Mouse (Mus musculus) erythroblast, embryonic 14.5 days (primary cell): Measurements from ENCODE around the gene Pigv. TPM values are rescaled to one million over a fixed set of nuclear protein-coding genes. Genes with fewer than 3 reads are reported as not detected.
"Not testable (repeated sequence)": the region's sequence is repeated elsewhere in the genome, so short reads cannot be mapped to it uniquely, and the experiment has no call there.

Experiments used
- H3K27me3 ChIP-seq: 2 replicates; pipeline ENCODE4 v1.6.1; 2012; ENCODE audit warnings: inconsistent platforms; ENCODE audit not compliant: control insufficient read depth
- H3K36me3 ChIP-seq: 2 replicates; pipeline ENCODE4 v1.6.1; 2012; ENCODE audit warnings: mild to moderate bottlenecking, inconsistent platforms; ENCODE audit not compliant: control insufficient read depth
- H3K4me1 ChIP-seq: 2 replicates; pipeline ENCODE4 v1.6.1; 2012; ENCODE audit warnings: inconsistent platforms; ENCODE audit not compliant: control insufficient read depth
- H3K4me3 ChIP-seq: replicated peaks from 2 replicates; pipeline ENCODE3; 2012; ENCODE audit warnings: moderate library complexity, mild to moderate bottlenecking, inconsistent platforms
- H3K9me3 ChIP-seq: 2 replicates; pipeline ENCODE4 v1.6.1; 2012; ENCODE audit warnings: low read length, inconsistent platforms, mixed read lengths; ENCODE audit not compliant: control insufficient read depth
- GATA1 ChIP-seq: IDR thresholded peaks from 2 replicates; pipeline ENCODE4 v1.6.1; 2012; ENCODE audit warnings: low read length, inconsistent platforms, mixed read lengths
- TAL1 ChIP-seq: IDR thresholded peaks from 3 replicates; pipeline ENCODE4 v1.6.1; 2012; ENCODE audit warnings: low read length, inconsistent platforms, mixed read lengths
- polyA plus RNA-seq: library from polyadenylated mRNA; stranded (reverse); fragments of >175 nt; gene quantifications from 2 replicates; pipeline ENCODE4 v1.2.3, GENCODE M21; 2012

The Pigv gene
- polyA plus RNA-seq, 1 experiment = 1.6 TPM

DNA sequence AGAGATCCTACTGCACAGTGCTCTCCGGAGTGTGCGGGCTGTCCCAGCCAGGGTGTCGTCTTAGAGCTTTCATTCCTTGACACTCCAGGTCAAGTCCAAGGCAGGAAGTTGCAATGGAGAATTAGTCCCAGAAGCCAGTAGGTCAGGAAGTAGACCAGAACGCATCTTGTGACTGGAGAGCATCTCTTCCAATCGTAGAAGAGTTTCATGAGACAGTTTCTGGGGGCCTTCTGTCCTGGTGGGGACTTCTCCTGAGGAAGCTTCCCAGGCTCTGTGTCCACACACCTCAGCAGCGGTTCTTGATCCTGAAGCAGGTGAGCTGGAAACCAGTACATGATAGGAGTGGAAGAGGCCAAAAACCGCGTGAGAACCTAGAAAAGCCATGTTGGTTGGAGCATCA lies 10.0 kb downstream of the Pigv start:
- TF ChIP-seq GATA1 = no peak
- TF ChIP-seq TAL1 = no peak
- H3K36me3 ChIP-seq = peaks cover 28% of the 10 kb centered on the region
- no peaks in the 10 kb centered on the region for H3K9me3 ChIP-seq
- H3K27me3 ChIP-seq = no peaks in the 10 kb centered on the region
- H3K4me3 ChIP-seq = no peak overlapping the region
- peaks cover 5% of the 10 kb centered on the region; the same call in 1 of the 2 replicates for H3K4me1 ChIP-seq

DNA sequence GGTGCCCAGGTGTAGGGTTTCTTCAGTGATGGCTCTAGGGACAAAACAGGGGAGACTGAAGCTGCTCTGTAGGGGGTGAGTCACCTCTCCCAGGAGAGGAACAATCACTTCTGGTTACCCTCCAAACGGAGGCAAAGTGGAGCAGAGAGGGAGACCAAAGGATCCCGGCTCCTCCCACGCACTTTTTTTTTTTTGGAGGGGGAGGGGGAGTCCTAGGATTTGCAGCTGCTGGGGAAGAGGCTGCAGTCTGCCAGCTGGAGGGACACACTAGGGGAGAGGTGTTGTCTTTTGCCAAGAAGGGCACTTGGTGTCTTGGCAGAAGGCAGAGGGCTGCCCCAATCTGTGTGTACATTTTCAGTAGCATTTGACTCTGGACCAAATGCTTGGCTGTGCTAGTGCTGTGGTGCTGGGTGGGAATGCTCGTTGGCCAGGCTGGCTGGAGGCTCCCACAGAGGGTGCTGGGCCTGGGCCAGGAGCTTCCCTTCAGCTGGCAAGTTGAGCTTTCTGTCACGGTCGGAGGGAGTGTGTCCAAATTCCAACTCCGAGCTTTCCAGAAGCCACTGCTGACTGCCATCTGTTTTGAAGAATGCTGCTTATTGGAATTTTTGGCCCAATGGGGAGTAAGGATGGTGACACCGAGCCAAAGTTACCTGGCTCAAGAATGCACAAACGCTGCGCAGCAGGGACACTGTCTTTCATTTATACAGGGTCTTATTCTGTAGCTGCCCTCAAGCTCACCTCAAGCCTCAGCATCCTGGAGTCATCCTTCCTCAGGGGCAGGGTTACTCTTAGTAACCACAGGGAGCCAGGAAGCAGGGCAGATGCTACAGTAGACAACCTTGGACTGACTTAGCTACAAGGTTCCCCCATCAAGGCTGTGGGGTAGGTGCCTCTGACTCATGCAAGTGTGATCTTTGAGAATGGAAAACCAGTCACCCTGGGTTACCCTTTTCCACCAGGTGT lies 12.0 kb downstream of the Pigv start:
- no peak overlapping the region for H3K4me3 ChIP-seq
- peaks cover 5% of the 10 kb centered on the region; the same call in 1 of the 2 replicates for H3K4me1 ChIP-seq
- no peaks in the 10 kb centered on the region for H3K9me3 ChIP-seq
- TF ChIP-seq GATA1 = no peak
- no peak for TF ChIP-seq TAL1
- no peaks in the 10 kb centered on the region for H3K27me3 ChIP-seq
- H3K36me3 ChIP-seq = peaks cover 21% of the 10 kb centered on the region

DNA sequence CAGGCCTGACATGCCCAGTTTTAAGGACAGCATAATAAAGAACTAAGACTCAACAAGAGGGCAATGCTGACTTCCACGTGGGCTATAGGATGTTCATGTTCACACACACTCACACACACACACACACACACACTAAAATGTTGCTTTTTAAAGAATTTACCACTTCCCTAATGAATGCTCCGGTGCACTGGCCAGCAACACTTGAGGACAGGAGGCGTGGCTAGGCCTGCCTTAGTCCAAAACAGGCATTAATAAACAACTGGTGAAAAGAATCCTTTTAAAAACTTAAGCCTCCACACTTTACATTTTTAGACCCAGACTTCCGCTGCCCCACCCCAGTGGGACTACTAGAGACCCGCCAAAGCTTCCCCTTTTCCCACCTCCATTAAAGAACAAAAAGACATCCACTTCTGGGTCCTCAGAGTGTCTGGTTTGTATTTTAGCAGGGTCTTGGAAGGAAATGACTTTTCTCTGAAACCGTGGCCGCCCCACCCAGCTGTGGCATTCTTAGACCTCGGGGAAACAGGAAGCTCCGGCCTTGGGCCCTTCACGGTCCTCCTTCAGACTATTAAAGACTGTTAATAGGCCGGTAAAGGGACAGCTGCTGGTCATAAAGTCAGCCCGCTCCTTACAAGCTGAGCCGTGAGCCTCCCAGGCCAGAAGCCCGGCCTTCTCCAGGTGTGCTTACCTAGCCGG lies 12.8 kb downstream of the Pigv start:
- Histone ChIP-seq H3K36me3 (peaks cover 13% of the 10 kb centered on the region), H3K4me1 (peaks cover 5% of the 10 kb centered on the region; the same call in 1 of the 2 replicates), H3K4me3 (no peak overlapping the region), H3K9me3 (no peaks in the 10 kb centered on the region), H3K27me3 (no peaks in the 10 kb centered on the region)
- TF ChIP-seq TAL1 (no peak), GATA1 (no peak)

DNA sequence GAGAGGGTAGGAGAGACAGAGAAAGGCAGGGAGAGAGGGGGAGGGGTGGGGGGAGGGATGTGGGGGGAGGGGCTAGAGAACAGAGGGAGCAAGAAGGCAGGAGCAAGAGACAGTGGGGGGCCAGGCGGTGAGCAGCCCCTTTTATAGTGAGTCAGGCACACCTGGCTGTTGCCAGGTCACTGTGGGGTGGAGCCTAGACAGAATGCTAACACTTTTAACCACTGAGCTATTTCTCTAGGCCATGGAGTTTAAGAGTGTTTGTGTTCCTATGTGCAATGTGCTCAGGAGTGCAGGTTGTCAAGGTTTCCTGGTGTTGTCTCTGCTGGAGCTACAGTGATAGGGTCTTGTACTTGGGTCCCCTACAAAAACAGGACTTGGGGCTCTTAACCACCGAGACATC lies 13.7 kb downstream of the Pigv start:
- no peak for TF ChIP-seq TAL1
- TF ChIP-seq GATA1 = no peak
- peaks cover 5% of the 10 kb centered on the region; the same call in 1 of the 2 replicates for H3K4me1 ChIP-seq
- peaks cover 10% of the 10 kb centered on the region for H3K36me3 ChIP-seq
- H3K4me3 ChIP-seq = no peak overlapping the region
- H3K27me3 ChIP-seq = no peaks in the 10 kb centered on the region
- no peaks in the 10 kb centered on the region for H3K9me3 ChIP-seq

DNA sequence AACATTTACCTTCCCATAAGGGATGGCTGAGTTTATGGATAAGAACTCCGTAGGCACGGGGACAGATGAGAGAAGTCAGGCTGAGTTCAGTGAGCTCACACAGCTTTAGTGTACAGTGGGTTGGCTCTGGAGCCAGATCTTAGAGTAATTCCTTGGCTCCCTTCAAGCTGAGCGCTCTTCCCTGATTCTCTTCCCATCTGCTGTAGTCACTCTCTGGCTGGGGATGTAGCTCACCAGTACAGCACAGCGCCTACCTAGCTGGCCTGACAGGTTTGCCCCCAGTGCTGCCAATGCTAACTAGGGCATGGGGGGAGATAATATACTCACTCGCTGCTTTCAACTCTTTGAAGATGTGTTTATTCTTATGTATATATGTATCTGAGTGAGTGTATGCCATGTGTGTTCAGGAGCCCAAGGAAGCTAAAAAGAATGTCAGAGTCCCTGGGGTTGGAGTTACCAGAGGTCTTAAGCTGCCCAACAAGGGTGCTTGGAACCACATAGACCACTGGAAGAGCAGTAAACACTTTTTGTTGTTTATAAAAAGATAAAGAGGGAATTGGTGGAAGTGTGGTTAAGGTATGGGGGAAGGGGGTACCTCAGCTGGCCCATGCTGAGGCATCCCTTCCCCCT lies 14.5 kb downstream of the Pigv start:
- Histone ChIP-seq H3K4me1 (peaks cover 5% of the 10 kb centered on the region; the same call in 1 of the 2 replicates), H3K27me3 (no peaks in the 10 kb centered on the region), H3K36me3 (peaks cover 10% of the 10 kb centered on the region), H3K9me3 (no peaks in the 10 kb centered on the region), H3K4me3 (no peak overlapping the region)
- no peak for TF ChIP-seq TAL1
- TF ChIP-seq GATA1 = no peak

DNA sequence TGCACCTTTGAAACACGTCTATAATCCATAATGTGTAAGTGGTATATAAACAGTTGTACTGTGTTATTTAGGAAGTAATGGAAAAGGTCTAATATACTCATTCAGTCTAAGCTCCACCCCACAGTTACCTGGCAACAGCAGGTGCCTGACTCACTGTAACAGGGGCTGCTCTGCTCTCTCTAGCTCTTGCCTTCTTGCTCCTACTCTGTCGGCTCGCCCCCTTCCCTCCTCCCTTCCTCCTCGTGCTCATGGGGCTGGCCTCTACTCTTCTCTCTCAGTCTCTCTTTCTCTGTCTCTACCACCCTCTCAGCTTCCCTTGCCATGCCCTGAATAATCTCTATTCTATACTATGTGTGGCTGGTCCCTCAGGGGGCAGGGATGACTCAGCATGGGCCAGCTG lies 15.4 kb downstream of the Pigv start:
- peaks cover 2% of the 10 kb centered on the region for H3K36me3 ChIP-seq
- TF ChIP-seq GATA1 (no peak), TAL1 (no peak)
- no peaks in the 10 kb centered on the region for H3K9me3 ChIP-seq
- H3K4me3 ChIP-seq = no peak overlapping the region
- H3K4me1 ChIP-seq = peaks cover 5% of the 10 kb centered on the region; the same call in 1 of the 2 replicates
- H3K27me3 ChIP-seq = no peaks in the 10 kb centered on the region

DNA sequence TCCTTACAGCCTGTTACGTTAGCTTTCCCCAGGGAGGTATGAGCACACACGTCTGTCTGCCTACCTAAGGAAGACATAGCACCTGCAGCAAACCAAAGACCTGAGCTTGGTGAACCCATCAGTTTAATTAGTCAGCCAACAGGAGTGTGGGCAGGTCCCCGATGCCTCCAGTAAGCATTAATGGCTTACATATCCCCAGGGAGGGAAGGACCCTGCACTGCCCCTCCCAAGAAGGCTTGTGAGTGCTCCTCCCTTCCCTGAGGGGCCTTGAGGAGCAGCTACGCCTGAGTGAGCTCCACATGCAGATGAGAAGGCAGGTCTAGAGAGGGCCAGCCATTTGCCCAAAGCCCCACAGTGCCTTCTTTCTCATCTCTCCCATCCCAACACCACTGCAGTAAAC lies 16.2 kb downstream of the Pigv start:
- Histone ChIP-seq H3K4me3 (no peak overlapping the region), H3K9me3 (no peaks in the 10 kb centered on the region), H3K4me1 (peaks cover 5% of the 10 kb centered on the region; the same call in 1 of the 2 replicates), H3K36me3 (no peaks in the 10 kb centered on the region; the same call in 1 of the 2 replicates), H3K27me3 (no peaks in the 10 kb centered on the region)
- TF ChIP-seq GATA1 (no peak), TAL1 (no peak)

DNA sequence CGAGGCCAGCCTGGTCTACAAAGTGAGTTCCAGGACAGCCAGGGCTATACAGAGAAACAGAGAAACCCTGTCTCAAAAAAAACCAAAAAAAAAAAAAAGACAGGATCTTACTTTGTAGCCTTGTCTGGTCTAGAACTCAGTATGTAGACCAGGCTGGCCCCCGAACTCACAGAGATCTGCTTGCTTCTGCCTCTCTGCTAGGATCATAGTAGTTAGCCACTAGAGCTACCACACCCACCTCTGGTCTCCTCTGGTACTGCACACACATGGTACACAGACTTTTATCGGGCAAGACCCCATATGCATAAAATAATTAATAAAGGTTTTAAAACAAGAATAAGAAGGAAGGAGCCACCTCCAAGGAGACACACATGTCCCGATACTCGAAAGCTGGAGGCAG lies 18.4 kb downstream of the Pigv start:
- not testable (repeated sequence) for H3K36me3 ChIP-seq, H3K27me3 ChIP-seq, H3K4me3 ChIP-seq, H3K4me1 ChIP-seq, H3K9me3 ChIP-seq

DNA sequence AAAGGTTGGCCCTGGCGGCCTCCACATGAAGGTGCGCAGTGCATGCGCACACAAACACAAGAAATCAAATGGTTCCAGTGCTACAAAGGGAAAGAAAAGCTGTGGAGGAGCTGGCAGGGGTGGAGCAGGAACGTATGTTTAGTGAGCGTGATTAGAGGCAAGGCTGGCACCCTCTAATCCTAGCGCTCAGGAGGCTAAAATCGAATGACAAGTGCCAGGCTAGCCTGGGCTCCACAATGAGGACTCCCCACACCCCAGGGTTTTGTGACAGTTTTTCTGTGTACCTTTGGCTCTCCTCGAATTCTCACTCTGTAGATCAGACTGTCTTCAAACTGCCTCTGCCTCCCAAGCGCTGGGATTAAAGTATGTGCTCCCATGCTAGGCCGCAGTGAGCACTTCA lies 19.7 kb downstream of the Pigv start:
- Histone ChIP-seq H3K9me3 (no peaks in the 10 kb centered on the region), H3K4me3 (no peak overlapping the region), H3K36me3 (no peaks in the 10 kb centered on the region), H3K4me1 (peaks cover 3% of the 10 kb centered on the region), H3K27me3 (no peaks in the 10 kb centered on the region)
- TF ChIP-seq TAL1 (no peak), GATA1 (no peak)
